Mouse (Mus musculus) kidney, postnatal 25 days (tissue): ENCODE measurements around the gene Gapdh.
"Not testable (repeated sequence)": the region's sequence is repeated elsewhere in the genome, so short reads cannot be mapped to it uniquely, and the experiment has no call there.

ENCODE experiments used
- DNase-seq, 2 experiments: peaks; one replicate each; pipeline ENCODE4 v3.0.0; 2021; ENCODE audit warnings: mixed read lengths in 2 of 2

Gapdh gene

DNA sequence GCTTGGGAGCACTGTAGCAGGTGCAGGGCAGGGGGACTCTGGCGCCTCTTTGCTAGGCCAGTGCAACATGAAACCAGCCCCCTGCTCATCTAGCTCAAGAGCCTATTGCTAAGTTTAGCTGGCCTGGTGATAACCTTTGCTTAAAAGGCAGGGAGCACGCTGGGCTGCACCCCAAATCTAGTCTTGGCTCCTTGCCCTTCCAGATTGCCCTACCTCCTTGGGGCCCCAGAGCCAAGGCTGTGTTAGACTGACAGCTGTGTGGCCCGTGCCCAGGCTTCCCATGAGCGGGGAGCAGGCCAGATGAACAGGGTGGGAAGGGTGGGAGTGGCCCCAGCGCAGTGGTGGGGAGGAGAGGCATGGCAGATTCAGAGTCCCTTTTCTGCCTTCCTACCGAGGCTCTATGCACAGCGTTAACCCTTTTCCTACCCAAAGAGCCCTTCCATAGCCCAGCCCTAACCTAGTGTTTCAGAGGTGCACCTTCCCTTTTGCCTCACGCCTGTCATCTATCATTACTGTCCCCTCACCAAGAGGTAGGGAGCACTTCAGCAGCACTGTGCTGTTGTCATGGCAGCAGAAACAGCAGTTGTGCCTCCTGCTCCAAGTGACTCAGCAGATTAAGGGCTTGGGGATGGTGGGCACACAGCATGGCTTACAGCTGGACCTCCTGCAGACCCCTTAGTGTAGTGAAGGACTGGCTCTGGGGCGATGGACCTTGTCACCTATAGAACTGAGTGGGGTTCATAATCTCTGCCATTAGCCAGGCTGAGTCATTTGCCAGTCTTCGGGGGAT lies 789 bp upstream of the Gapdh start:
- DNase-seq, result peak in 1 of 2 experiments; percentile 22

DNA sequence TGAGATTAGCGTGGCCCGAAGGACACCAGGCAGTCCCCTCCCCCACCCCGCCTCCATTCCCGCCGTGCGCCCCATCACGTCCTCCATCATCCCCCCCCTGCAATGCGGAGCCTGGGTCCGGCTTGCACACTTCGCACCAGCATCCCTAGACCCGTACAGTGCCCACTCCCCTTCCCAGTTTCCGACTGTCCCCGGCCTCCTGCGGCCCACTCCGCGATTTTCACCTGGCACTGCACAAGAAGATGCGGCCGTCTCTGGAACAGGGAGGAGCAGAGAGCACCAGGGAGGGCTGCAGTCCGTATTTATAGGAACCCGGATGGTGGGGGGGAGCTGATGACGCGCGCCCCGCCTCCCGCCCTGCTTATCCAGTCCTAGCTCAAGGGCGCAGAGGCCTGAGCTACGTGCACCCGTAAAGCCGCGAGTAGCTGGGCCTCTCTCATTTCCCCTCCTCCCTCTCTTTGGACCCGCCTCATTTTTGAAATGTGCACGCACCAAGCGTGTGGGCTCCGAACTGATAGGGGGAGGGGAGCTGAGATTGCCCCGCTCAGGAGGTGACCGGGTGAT lies 857 bp downstream of the Gapdh start:
- DNase-seq, result peak; percentile 98 to 99

DNA sequence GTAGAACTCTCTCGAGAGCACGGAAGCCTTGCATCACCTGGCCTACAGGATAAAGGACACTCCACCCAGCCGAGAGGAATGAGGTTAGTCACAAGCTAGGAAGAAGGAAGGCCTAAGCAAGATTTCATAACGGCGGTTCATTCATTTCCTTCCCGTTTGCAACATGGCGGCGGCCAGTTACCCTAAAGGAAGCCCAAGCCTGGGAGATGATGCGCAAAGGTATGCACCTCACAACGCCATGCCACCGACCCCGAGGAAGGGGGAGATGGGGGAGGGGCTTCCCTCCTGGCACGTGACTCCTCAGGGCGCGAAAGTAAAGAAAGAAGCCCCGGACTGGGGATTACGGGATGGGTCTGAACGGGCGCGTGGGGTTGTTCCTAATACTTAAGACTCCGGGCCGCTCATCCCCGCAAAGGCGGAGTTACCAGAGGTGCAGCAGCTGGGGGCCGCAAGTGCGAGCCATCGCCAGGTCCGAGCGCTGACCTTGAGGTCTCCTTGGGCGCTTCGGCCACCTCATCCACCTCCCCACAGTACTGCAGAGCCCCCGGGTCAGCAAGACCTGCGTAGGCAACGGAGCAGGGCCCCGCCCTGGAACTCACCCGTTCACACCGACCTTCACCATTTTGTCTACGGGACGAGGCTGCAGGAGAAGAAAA lies 1.5 kb downstream of the Gapdh start:
- peak; percentile 59 to 84 for DNase-seq

DNA sequence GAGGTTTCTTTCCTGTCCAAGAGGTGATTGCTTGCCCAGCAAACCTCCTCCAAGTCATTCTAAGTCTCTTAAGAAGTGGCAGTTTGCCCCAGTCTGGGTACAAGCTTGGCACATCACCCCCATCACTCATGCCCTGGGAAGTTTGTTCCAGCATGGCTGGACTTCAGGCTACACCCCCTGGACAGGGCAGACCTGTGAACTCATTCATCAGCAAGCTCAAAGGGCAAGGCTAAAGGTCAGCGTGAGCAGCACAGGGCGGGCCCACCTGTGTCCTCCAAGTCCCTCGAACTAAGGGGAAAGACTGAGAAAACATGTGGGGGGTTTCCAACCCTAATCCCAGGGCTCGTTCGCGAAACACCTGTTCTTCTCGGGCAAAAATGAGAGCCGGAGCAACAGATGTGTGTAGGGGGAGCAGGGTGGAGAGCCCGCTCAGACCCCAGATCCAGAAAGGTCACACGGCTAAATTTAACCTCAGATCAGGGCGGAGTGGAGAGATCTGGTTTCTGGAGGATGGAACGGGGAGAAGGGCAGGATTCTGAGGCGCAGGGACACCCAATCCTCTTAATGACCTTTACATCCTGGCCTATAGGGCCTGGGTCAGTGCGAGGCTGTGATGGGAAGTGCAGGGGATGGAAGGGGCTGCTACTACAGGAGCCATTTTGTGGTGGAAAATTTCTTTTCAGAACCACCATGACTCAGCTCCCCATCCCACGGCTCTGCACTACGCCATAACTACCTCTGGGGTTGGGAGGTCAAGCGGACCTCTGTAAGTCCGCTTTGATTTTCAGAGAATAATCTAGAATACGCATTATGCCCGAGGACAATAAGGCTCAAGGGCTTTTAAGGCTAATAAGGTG lies 2.2 kb downstream of the Gapdh start:
- peak; percentile 82 to 94 for DNase-seq

DNA sequence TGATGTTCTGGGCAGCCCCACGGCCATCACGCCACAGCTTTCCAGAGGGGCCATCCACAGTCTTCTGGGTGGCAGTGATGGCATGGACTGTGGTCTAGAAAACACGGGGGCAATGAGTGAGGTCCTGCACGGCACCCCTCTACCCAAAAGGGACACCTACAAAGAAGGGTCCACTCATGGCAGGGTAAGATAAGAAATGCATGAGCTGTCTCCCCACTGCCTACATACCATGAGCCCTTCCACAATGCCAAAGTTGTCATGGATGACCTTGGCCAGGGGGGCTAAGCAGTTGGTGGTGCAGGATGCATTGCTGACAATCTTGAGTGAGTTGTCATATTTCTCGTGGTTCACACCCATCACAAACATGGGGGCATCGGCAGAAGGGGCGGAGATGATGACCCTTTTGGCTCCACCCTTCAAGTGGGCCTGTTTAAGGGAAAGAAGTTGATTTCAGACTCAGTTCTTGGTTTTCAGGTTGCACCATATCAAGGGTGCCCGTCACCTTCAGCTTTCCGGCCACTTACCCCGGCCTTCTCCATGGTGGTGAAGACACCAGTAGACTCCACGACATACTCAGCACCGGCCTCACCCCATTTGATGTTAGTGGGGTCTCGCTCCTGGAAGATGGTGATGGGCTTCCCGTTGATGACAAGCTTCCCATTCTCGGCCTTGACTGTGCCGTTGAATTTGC lies 3.5 kb downstream of the Gapdh start:
- not testable (repeated sequence) for DNase-seq

DNA sequence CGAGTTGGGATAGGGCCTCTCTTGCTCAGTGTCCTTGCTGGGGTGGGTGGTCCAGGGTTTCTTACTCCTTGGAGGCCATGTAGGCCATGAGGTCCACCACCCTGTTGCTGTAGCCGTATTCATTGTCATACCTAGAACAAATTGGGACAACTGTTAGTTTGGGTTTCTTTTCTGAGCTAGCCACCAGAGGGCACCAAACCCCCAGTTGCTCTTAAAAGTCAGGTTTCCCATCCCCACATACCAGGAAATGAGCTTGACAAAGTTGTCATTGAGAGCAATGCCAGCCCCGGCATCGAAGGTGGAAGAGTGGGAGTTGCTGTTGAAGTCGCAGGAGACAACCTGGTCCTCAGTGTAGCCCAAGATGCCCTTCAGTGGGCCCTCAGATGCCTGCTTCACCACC lies 4.3 kb downstream of the Gapdh start:
- DNase-seq, result peak in 1 of 2 experiments; percentile 76

DNA sequence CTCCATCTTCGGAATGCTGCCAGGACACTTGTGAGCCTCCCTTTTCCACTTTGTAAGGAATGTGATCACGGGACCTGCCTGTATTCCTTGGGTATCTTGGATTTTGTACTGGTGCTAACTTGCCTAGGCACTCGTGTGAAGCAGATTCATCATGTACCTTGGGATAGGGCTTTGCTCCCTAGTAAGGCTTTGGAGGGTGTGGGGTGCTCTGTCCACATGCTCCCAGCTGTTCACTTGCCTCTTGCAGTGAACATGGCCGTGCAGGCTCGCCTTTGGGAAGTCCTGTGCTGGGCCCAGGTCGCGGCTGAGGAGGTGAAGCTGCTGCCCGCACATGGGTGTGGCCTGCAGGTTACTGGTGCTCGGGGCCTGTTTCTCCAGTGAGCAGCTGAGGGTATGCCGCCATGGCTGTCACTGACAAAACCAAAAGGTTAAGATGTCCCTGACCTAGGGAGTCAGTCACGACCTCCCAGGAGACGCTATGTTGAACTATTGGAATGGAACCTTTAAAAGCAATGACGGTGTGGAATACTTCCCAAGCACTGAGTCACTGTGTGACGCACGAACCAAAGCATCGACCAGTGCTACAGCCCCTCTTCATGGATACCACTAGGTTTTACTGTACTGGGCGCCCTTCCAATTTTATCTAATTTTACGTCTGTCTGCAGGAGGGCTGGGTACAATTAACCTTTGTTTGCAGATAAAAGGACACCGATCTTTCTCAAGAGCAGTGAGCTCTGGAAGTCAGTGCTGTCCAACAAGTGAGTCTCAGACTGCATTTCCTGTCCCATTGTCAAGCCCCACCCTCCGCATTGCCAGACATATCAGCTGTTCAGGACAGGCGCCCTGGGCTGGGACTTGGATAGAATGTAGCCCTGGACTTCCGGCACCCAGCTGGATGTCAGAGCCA lies 5.2 kb downstream of the Gapdh start:
- peak; percentile 78 to 89 for DNase-seq

DNA sequence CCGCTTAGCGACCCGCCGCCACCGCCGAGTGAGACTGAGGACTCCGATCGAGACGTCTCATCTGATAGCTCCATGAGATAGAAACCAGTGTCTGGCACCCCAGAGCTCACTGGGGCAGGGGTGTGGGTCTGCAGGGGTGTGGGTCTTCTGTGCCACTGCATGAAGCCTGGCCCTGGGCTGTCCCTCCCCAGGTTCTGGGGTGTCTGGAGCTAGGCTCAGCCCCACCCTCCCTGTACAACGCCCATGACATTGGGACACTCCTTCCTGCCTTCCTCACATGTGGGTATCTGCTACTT lies 5.8 kb downstream of the Gapdh start:
- no peak for DNase-seq

DNA sequence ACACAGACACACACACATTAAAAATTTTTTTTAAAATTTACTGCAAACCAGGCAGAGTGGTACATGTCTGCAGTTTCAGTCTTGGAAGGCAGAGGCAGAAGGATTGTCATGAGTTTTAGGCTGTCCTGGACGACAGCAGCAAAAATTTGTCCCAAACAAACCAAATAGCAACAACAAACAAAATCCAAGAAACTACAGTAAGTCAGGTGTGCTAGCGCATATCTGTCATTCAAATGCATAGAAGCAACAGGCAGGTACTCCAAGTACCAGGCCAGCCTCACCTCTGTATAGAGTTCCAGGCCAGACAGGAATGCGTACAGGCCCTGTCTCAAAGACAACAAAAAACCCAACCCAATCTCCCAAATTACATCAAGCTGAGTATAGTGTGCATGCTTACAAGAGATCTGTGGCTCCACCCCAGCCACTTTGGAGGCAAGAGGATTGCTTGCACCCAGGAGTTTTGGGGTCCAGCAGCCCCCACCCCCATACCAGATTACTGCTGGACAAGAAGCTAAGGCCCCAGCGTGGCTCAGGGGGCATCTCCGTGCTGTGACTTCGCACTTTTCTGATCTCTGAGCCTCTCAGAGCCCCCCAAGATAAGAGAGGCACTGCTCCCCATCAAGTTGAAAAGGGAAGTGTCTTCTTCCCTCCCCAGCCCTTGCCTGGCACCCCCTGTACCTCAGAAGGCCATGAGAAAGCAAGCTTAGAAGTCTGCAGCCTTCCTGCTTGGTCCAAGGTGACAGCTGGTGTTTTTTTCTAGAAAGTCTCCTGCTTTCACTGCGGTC lies 6.3 kb downstream of the Gapdh start:
- DNase-seq, result no peak

DNA sequence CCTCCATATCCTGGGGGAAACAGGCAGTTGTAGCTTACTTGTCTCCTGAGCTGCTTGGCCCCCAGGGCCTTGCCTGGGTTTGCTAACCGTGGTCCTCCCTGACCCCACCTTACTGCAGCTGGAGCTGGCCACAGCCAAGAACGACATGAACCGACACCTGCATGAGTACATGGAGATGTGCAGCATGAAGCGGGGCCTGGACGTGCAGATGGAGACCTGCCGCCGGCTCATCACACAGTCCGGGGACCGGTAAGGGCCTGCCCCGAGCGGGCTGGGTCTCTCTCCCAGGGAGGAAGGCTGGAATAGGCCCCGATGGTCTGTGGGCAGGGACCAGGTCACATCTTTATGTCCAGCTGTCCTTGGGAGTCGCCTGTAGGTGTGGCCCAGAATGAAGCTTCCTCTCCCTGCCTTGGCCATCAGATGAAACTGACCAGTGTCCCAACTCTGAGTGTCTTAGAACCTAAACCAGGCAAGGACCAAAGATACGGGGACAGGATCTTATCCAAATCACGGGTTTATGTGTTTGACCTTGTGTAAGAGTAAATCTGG lies 7.2 kb downstream of the Gapdh start:
- DNase-seq, result no peak

DNA sequence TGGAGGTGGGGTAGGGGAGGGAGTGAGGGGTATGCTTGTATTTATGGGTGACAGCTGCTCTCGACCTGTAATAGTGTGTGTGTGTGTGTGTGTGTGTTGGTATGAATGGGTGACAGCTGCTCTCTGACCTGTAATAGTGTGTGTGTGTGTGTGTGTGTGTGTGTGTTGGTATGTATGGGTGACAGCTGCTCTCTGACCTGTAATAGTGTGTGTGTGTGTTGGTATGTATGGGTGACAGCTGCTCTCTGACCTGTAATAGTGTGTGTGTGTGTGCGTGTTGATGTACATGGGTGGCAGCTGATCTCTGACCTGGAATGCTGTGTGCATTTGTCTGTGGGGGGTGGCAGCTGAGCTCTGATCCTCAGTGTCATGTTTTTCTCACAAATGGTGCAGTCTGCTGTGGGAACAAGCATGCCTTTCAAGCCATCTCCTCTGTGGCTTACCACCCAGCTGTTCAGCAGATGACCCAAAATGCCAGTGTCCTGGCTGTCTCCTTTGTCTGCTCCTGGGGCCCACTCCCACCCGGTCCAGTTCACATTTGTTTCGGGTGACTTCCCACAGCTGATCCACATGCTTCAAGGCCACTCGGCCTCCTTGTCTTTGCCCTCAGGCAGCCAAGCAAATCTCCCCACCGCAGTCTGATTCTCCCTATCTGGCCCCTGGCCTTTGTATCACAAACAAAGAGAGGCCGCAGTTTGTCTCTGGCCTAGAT lies 9.2 kb downstream of the Gapdh start:
- peak in 1 of 2 experiments; percentile 62 for DNase-seq

DNA sequence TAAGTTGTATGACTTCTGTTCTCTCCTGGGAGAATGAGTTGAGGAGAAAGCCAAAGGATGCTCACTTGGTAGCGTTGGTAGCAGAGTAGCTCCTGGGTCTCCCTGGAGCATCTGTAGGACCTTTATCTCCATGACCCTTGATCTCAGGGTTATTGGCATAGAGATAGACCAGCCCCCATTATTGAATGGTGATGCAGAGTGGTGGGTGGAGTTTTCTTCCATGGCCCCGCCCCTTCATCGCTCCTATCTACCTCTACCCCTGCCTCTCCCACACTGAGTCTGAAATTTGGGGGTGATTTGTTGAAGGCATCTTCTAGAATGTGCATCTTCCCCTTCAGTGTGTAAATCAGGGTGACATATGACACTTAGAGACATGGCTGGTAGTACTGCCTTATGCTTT lies 9.8 kb downstream of the Gapdh start:
- no peak for DNase-seq

DNA sequence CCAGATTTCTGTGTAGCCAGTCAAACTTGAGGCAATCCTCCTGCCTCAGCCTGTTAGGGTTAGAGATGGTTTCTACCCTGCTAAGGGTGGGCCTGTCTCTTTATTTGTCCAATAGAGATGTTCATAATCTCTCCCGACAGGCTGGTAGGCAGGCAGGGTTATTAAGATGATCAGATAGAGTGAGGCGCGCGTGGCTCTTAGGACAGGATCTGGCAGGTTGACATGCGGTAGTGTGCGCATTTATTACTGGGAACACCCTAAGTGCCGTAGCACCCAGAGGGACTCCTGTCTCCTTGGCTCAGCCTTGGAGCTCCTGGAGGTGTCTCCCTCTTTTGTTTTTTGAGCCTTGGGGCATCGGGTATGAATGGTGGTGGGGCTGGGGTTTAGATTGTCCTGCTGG lies 11.0 kb downstream of the Gapdh start:
- DNase-seq, result no peak

DNA sequence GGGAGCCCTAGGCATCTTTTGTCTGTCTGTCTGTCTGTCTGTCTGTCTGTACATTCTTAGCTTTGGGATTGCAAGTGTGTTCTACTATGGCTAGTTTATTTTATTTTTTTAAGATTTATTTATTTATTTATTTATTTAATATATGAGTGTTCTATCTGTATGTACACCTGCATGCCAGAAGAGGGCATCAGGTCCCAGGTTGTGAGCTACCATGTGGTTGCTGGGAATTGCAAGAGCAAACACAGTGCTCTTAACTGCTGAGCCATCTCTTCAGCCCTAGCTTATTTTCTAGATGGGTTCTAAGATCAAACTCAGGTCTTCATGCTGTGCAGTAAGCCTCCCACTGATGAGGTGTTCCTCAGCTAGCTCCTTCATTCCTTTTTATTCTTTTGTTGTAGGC lies 11.7 kb downstream of the Gapdh start:
- peak in 1 of 2 experiments; percentile 42 for DNase-seq

DNA sequence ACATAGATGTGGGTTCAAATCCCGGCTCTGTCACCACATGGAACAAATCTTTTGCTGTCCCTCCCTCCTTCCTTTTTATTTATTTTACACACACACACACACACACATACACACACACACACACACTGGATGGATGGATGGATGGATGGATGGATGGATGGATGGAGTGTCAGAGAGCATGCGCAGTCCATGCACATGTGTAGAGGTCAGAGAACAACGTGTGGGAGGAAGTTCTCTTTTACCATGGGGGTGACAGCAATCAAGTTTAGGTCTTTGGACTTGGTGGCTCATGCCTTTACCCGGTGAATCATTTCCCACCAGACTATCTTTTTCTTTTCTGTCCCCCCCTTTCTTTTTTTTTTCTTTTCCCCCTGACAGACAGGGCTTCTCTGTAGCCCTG lies 12.6 kb downstream of the Gapdh start:
- no peak for DNase-seq

DNA sequence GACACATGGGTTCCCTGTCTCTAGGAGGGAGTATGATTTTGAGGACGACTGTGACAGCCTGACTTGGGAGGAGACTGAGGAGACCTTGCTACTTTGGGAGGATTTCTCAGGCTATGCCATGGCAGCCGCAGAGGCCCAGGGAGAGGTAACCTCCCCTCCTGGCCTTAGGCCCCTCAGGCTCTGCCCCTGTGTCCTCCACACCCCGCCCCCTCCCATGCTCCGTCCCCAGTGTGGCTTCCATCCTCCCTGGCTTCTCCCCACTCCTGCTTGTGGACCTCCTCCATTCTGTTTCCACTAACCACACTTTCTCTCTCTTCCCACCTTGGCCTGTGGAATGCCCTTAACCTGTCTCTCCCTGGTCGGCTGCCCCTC lies 13.3 kb downstream of the Gapdh start:
- DNase-seq, result no peak

DNA sequence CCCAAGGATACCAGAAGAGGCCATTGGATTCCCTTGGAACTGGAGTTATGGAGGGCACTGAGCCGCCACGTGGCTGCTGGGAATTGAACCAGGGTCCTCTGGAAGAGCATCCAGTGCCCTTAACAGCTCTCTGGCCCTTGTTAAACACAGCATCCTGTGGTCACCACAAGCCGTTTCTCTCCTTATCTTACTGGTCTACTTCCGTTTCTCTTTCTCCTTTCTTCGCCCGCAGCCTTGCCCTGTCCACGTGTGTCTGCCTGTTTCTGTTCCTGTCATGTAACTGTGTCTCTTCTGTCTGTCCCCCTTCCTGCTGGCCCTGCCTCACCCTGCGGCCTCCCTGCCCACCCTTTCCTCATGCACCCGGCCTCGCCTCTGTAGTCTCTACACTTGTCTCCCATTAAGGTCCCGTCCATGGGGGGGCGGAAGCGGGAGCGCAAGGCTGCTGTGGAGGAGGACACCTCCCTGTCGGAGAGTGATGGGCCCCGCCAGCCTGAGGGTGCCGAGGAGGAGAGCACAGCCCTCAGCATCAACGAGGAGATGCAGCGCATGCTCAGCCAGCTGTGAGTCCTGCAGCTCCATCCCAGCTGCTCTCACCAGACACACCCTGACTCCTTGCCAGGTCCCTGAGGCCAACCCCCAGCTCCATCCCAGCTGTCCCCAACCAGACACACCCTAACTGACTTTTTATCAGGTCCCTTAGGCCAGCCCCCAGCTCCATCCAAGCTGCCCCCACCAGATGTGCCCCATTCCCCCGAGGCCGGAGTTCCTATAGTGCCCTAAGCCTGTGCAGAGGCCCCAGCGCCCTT lies 13.9 kb downstream of the Gapdh start:
- DNase-seq, result no peak

DNA sequence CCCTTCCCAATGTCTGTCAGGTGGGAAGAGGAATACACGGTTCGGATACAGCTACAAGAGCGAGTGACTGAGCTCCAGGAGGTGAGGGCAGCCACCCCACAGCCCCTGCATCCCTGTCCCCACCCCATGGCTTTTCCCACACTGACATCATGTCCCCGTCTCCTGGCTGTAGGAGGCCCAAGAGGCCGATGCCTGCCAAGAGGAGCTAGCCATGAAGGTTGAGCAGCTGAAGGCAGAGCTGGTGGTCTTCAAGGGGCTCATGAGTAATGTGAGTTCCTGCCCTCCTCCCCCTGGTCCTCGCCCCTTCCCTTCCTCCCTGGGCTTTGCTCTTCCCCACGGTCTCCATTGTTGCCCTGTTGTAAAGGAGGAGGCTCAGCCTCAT lies 16.7 kb downstream of the Gapdh start:
- DNase-seq, result no peak
